Mouse (Mus musculus) lung, embryonic 16.5 days (tissue): Measurements from ENCODE around the gene Smad6. TPM values are rescaled to one million over a fixed set of nuclear protein-coding genes. Genes with fewer than 3 reads are reported as not detected.
A peak's percentile ranks its signal among the peaks of the same experiment; 100 is the strongest.

ENCODE experiments used
- ATAC-seq: fragments of 200-750 bp; cut with Nextera tagmentation; 2 replicates; pipeline ENCODE4 v1.8.0; 2017; ENCODE audit warnings: low read depth, mild to moderate bottlenecking, moderate library complexity
- H3K27ac ChIP-seq: fragments of 300-500 bp; sonication (generic); 2 replicates; pipeline ENCODE4 v1.5.1; 2014; ENCODE audit warnings: mild to moderate bottlenecking, control low read depth, low read length
- H3K27me3 ChIP-seq: fragments of 300-500 bp; sonication (generic); 2 replicates; pipeline ENCODE4 v1.6.1; 2014; ENCODE audit warnings: low read depth, low read length, mixed read lengths; ENCODE audit not compliant: control insufficient read depth, insufficient read depth
- H3K36me3 ChIP-seq: fragments of 300-500 bp; sonication (generic); 2 replicates; pipeline ENCODE4 v1.6.1; 2014; ENCODE audit warnings: low read length; ENCODE audit not compliant: control insufficient read depth, insufficient read depth
- H3K4me1 ChIP-seq: fragments of 300-500 bp; sonication (generic); replicated peaks from 2 replicates; pipeline ENCODE4 v1.6.1; 2014; ENCODE audit warnings: low read length, mixed read lengths; ENCODE audit not compliant: control insufficient read depth, insufficient read depth
- H3K4me2 ChIP-seq: fragments of 300-500 bp; sonication (generic); 2 replicates; pipeline ENCODE4 v1.6.1; 2014; ENCODE audit warnings: low read depth, low read length, control low read depth
- H3K4me3 ChIP-seq: fragments of 300-500 bp; sonication (generic); 2 replicates; pipeline ENCODE4 v1.5.1; 2014; ENCODE audit warnings: mild to moderate bottlenecking, low read length, control low read depth
- H3K9ac ChIP-seq: fragments of 300-500 bp; sonication (generic); 2 replicates; pipeline ENCODE4 v1.6.1; 2014; ENCODE audit warnings: low read length, control low read depth
- H3K9me3 ChIP-seq: fragments of 300-500 bp; sonication (generic); 2 replicates; pipeline ENCODE4 v1.6.1; 2016; ENCODE audit warnings: low read length; ENCODE audit not compliant: control insufficient read depth
- WGBS: fragments of 180-500 bp; shearing (Covaris S2); extraction: QIAGEN DNeasy Blood & Tissue Kit; methylation state at CpG from one replicate; pipeline ENCODE4 v1.1.7; 2014; 5-methylcytosine and 5-hydroxymethylcytosine counted together
- polyA plus RNA-seq: library from polyadenylated mRNA; unstranded; fragments of >200 nt; fragmentation: Nextera tagmentation; extraction: Ambion mirVana; gene quantifications from 2 replicates; pipeline ENCODE4 v1.2.1, GENCODE M21; 2015

The Smad6 gene
- polyA plus RNA-seq, 1 experiment from 2014 or later: 8.6 TPM

GRCm38 (mm10) chr9:64025565-64025964 is 3.7 kb upstream of the Smad6 start:
- Histone ChIP-seq H3K27me3 (no peaks in the 10 kb centered on the region), H3K9me3 (no peaks in the 10 kb centered on the region), H3K36me3 (no peaks in the 10 kb centered on the region), H3K4me3 (no peak overlapping the region), H3K4me1 (peaks cover 9% of the 10 kb centered on the region), H3K27ac (no peak overlapping the region), H3K9ac (no peak overlapping the region), H3K4me2 (no peak overlapping the region)
- WGBS: 9% methylated on average over 3 of the region's 3 CpGs
- ATAC-seq: no peak

- peaks cover 9% of the 10 kb centered on the region for H3K4me1 ChIP-seq
- 31% methylated on average over 2 of the region's 2 CpGs for WGBS
- no peaks in the 10 kb centered on the region for H3K36me3 ChIP-seq
- no peak overlapping the region for H3K9ac ChIP-seq
- no peaks in the 10 kb centered on the region for H3K27me3 ChIP-seq
- no peak for ATAC-seq
- H3K4me3 ChIP-seq: no peak overlapping the region
- no peaks in the 10 kb centered on the region for H3K9me3 ChIP-seq
- H3K4me2 ChIP-seq: no peak overlapping the region
- H3K27ac ChIP-seq: no peak overlapping the region
Measured at GRCm38 (mm10) chr9:64024976-64025375, 3.1 kb upstream of the Smad6 start.

- Histone ChIP-seq H3K9ac (peak overlapping the region; percentile 74), H3K36me3 (no peaks in the 10 kb centered on the region), H3K4me2 (peak overlapping the region; percentile 88), H3K9me3 (no peaks in the 10 kb centered on the region), H3K27ac (peak overlapping the region; percentile 98), H3K4me3 (peak overlapping the region; percentile 85), H3K27me3 (no peaks in the 10 kb centered on the region), H3K4me1 (peaks cover 15% of the 10 kb centered on the region)
- WGBS: under 1% methylated on average over 53 of the region's 54 CpGs
- ATAC-seq: peak; percentile 83
Measured at GRCm38 (mm10) chr9:64022562-64023366, 905 bp upstream of the Smad6 start.

- peak overlapping the region; percentile 88 for H3K4me2 ChIP-seq
- peak overlapping the region; percentile 95 for H3K9ac ChIP-seq
- ATAC-seq: no peak
- H3K27me3 ChIP-seq: no peaks in the 10 kb centered on the region
- H3K4me1 ChIP-seq: peaks cover 26% of the 10 kb centered on the region
- WGBS: under 1% methylated on average over 31 of the region's 32 CpGs
- H3K27ac ChIP-seq: peak overlapping the region; percentile 98
- H3K4me3 ChIP-seq: peak overlapping the region; percentile 85
- no peaks in the 10 kb centered on the region for H3K9me3 ChIP-seq
- H3K36me3 ChIP-seq: no peaks in the 10 kb centered on the region
Measured at GRCm38 (mm10) chr9:64021319-64021850, 474 bp downstream of the Smad6 start.

DNA sequence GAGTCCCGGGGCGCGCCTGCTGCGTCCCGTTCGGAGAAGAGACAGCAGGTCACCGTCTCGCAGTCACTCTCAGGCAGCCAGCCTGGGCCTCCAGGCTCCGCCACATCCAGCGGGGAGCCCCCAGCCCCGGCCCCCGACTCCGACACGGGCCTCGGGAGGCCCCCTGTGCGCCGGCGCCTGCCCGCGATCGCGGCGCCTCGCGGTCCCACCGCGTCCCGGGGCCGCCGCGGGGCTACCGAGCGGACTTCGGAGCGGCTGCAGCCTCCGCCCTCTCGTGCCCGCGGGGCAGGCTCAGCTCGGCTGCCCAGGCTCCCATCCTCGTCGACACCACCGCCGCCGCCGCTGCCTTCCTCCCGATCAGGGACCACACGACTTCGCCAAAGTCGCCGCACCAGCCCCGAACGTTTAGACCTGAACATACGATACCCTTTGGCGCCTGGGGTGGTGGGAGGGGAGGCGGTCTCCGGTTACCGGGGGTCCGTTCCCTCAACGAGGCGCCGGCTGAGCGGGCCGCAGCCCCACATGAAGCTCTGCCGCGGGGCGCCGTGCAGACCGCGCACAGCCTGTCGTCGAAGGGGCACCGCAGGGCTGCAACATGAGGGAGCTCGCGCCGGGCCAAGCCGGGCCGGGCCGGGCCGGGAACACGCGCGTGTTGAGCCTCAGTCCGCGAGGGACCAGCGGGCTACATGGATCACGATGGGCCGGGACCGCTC is 1.1 kb downstream of the Smad6 start:
- Histone ChIP-seq H3K27ac (peak overlapping the region; percentile 98), H3K4me1 (peaks cover 32% of the 10 kb centered on the region), H3K9ac (peak overlapping the region; percentile 95), H3K36me3 (peaks cover 2% of the 10 kb centered on the region; the same call in 1 of the 2 replicates), H3K4me3 (peak overlapping the region; percentile 85), H3K27me3 (no peaks in the 10 kb centered on the region), H3K4me2 (peak overlapping the region; percentile 88), H3K9me3 (no peaks in the 10 kb centered on the region)
- WGBS: under 1% methylated on average over 85 of the region's 89 CpGs
- ATAC-seq: no peak

GRCm38 (mm10) chr9:64020171-64020605 is 1.7 kb downstream of the Smad6 start:
- Histone ChIP-seq H3K9ac (peak overlapping the region; percentile 95), H3K4me2 (peak overlapping the region; percentile 88), H3K4me3 (peak overlapping the region; percentile 85), H3K27ac (peak overlapping the region; percentile 98), H3K36me3 (peaks cover 2% of the 10 kb centered on the region; the same call in 1 of the 2 replicates), H3K27me3 (no peaks in the 10 kb centered on the region), H3K9me3 (no peaks in the 10 kb centered on the region), H3K4me1 (peaks cover 33% of the 10 kb centered on the region)
- under 1% methylated on average over 50 of the region's 50 CpGs for WGBS
- ATAC-seq: no peak

GRCm38 (mm10) chr9:64019036-64019886 is 2.6 kb downstream of the Smad6 start:
- Histone ChIP-seq H3K9ac (peak overlapping the region; percentile 95), H3K27ac (peak overlapping the region; percentile 98), H3K9me3 (no peaks in the 10 kb centered on the region), H3K36me3 (peaks cover 3% of the 10 kb centered on the region; the same call in 1 of the 2 replicates), H3K4me2 (peak overlapping the region; percentile 88), H3K27me3 (no peaks in the 10 kb centered on the region), H3K4me3 (peak overlapping the region; percentile 85), H3K4me1 (peaks cover 32% of the 10 kb centered on the region)
- no peak for ATAC-seq
- WGBS: 2% methylated on average over 10 of the region's 10 CpGs

DNA sequence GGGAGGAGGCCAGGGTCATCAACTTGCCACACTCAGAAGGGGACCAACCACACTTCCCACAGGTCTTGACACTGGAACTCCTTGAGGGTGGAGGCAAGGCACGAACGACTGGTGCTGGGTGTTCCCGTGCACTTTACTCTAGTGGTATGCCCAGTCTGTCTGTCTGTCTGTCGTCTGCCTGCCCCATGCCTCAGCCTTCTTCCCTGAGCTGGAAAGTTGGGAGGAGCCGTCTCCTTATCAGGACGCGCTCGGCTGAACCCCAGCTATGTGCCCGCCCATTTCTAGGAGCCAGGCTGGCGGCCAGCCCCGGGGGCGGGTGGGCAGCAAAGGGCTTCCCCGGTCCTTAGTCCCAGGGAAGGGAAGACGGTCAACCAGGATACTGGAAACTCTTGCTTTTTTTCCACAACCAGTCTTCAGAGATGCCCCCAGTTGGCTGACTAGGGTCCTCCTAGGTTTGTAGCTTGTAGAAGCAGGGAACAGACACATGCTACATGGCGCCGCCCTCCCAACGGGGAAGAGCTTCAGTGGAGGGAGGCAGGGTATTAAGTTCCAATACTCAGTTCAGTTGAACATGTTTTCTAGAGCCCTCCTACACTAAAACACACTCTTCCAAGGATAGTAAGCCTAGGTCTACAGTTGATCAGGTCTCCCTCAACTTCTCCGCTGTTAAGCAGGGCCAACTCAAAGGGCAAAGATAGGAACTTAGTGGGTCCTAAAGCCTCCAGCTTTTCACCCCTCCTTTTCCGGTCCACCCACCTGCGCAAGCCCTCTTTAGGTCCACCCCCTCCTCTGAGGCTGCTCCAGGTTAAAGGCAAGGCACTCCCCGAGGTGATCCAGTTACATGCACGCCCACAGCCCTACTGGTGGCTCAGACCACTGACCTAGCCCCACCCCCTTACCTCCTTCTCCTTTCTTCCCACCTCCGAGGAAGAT is 3.7 kb downstream of the Smad6 start:
- H3K36me3 ChIP-seq: peaks cover 5% of the 10 kb centered on the region; the same call in 1 of the 2 replicates
- H3K4me3 ChIP-seq: peak overlapping the region; percentile 85
- H3K27me3 ChIP-seq: no peaks in the 10 kb centered on the region
- ATAC-seq: peak; percentile 39
- H3K9me3 ChIP-seq: no peaks in the 10 kb centered on the region
- peak overlapping the region; percentile 88 for H3K4me2 ChIP-seq
- H3K27ac ChIP-seq: peak overlapping the region; percentile 98
- peak overlapping the region; percentile 95 for H3K9ac ChIP-seq
- WGBS: 1% methylated on average over 23 of the region's 23 CpGs
- peaks cover 28% of the 10 kb centered on the region for H3K4me1 ChIP-seq
